ENCODE assay signal across 8 mouse cellular contexts in the genomic region with DNA sequence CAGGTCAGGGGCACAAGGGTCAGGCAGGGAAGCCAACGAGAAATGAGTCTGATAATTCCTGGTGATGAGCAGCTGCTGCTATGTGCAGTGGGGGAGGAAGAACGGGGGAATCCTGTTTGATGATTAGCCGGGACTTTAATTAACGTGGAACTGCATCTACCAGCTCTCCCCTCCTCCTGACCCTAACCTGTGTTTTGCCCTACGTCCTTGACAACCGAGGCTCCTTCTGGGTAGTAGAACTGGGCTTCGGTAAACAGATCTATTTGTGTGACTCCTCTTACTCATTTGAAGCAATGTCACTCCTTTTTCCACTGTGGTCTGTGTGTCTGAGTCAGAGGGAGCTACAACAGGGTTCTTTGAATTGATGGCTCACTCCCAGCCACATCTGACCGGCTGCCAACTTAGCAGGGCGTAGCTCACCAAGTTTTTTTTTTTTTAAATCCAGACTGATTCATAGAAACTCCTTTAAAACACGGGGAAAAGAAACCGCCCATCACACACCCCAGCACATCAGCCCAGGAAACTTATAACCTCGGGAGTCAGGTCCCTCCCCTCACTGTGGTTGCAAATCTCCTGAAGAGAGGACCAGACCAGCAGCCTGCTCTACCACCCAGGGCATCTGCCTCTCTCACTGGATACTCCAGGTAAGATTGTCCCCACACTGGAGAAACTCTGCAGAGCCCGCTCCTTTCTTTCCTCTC. TPM values are rescaled to one million over a fixed set of nuclear protein-coding genes. Genes with fewer than 3 reads are reported as not detected.
DNase-seq lines count a peak whose midpoint lies in the region; ATAC-seq and TF ChIP-seq lines count a peak whose summit lies in the region.

Gene Emp1 (plus strand): TSS at position 87 of the 701 bp plus-strand sequence.

- H3K9me3 ChIP-seq in midbrain, embryonic 14.5 days (ENCODE audit: control insufficient read depth, low read length), result no peaks in the 10 kb centered on the region
- H3K9me3 ChIP-seq in stomach, embryonic 15.5 days, result no peaks in the 10 kb centered on the region

- no peak within 1 kb of the TSS for H3K9ac ChIP-seq in midbrain, embryonic 14.5 days (replicated peaks; ENCODE audit: low read length)
- peak within 1 kb of the TSS; percentile 26; the same call in 1 of the 2 replicates for H3K9ac ChIP-seq in stomach, embryonic 15.5 days

- no peaks in the 10 kb centered on the region for H3K4me1 ChIP-seq in bone marrow, adult 2 months (ENCODE audit: control insufficient read depth, insufficient read depth, low read length)
- no peaks in the 10 kb centered on the region; the same call in 1 of the 2 replicates for H3K4me1 ChIP-seq in midbrain, embryonic 14.5 days (ENCODE audit: control insufficient read depth, insufficient read depth, low read length)
- H3K4me1 ChIP-seq in stomach, embryonic 15.5 days, result peaks cover 16% of the 10 kb centered on the region; the same call in 1 of the 2 replicates

- H3K4me3 ChIP-seq in bone marrow, adult 2 months (replicated peaks; ENCODE audit: control insufficient read depth, low read depth, low read length), result peak within 1 kb of the TSS; percentile 17
- H3K4me3 ChIP-seq in midbrain, embryonic 14.5 days (replicated peaks; ENCODE audit: low read depth, low read length), result no peak within 1 kb of the TSS
- H3K4me3 ChIP-seq in stomach, embryonic 15.5 days (replicated peaks), result peak within 1 kb of the TSS; percentile 44

- no peak for ATAC-seq in midbrain, embryonic 14.5 days (ENCODE audit: low FRiP score, low TSS enrichment)
- ATAC-seq in stomach, embryonic 15.5 days (ENCODE audit: insufficient read depth, low FRiP score, low read depth), result peak; percentile 45; the same call in 1 of the 2 replicates

- TF ChIP-seq POLR2A in bone marrow, adult 2 months (IDR thresholded peaks at IDR 0.05; ENCODE audit: borderline replicate concordance, control insufficient read depth, low read depth, low read length), result no peak

- no peaks in the 10 kb centered on the region for H3K27me3 ChIP-seq in midbrain, embryonic 14.5 days (ENCODE audit: control insufficient read depth, insufficient read depth, low read length)
- H3K27me3 ChIP-seq in stomach, embryonic 15.5 days (replicated peaks), result no peaks in the 10 kb centered on the region

- no peaks in the 10 kb centered on the region for H3K36me3 ChIP-seq in midbrain, embryonic 14.5 days (ENCODE audit: control insufficient read depth, insufficient read depth, low read length)
- no peaks in the 10 kb centered on the region for H3K36me3 ChIP-seq in stomach, embryonic 15.5 days

- intact Hi-C loops in left cerebral cortex, postnatal 4 days (cut with DNase I), result no loop called here

- 28% methylated on average over 13 of the region's 13 CpGs for WGBS in bone marrow, adult 2 months
- 37% methylated on average over 13 of the region's 13 CpGs for WGBS in midbrain, embryonic 14.5 days
- 17% methylated on average over 13 of the region's 13 CpGs for WGBS in stomach, embryonic 15.5 days

- no peak for TF ChIP-seq CTCF in bone marrow, adult 2 months (IDR thresholded peaks at IDR 0.05; ENCODE audit: control insufficient read depth, insufficient read depth, low read length)

- no peak within 1 kb of the TSS for H3K27ac ChIP-seq in bone marrow, adult 2 months (ENCODE audit: control insufficient read depth, insufficient read depth, low read depth, low read length, poor library complexity)
- H3K27ac ChIP-seq in midbrain, embryonic 14.5 days (replicated peaks; ENCODE audit: low read depth, low read length), result no peak within 1 kb of the TSS
- peak within 1 kb of the TSS; percentile 88 for H3K27ac ChIP-seq in stomach, embryonic 15.5 days

- no peak within 1 kb of the TSS for H3K4me2 ChIP-seq in midbrain, embryonic 14.5 days (ENCODE audit: low read length)
- peak within 1 kb of the TSS; percentile 43 for H3K4me2 ChIP-seq in stomach, embryonic 15.5 days

- DNase-seq in cerebellum, postnatal 10 days, result peak; percentile 58 to 76
- DNase-seq in cerebellum, adult 8-10 months, result no peak
- peak; percentile 76 to 90 for DNase-seq in gastrocnemius, postnatal 4 days (ENCODE audit: low spot score in 2 of 2)
- peak; percentile 81 for DNase-seq in induced T-regulatory cell, adult 2 months (ENCODE audit: low read depth)
- peak; percentile 70 for DNase-seq in left cerebral cortex, postnatal 4 days
- DNase-seq in midbrain, embryonic 14.5 days, result peak; percentile 52

RNA-seq across cellular contexts. Expression of gene Emp1, which starts in this region (rescaled TPM):
- polyA plus RNA-seq in bone marrow, adult 2 months (2011; ENCODE audit: insufficient read depth, insufficient read length, low replicate concordance, missing spikeins), result 4.6 and 23.0 TPM in 2 replicates
- 100 to 1,000 TPM; 241 to 251 TPM for total RNA-seq in gastrocnemius, postnatal 4 days (2021)
- total RNA-seq in left cerebral cortex, postnatal 4 days (2021), result 1 to 10 TPM; 6.0 to 7.1 TPM
- polyA plus RNA-seq in midbrain, embryonic 14.5 days (2014; fragmentation: Nextera tagmentation; extraction: Ambion mirVana), result 1.4 and 3.6 TPM in 2 replicates
- 77.5 and 112 TPM in 2 replicates for polyA plus RNA-seq in stomach, embryonic 15.5 days (2015; fragmentation: Nextera tagmentation; extraction: Ambion mirVana)

Comparison
In these comparisons a context has a peak if more than half of its experiments do, and no peak if none do; other contexts are left out.
1. RNA of gene Emp1 (total RNA-seq): 241 to 251 TPM in gastrocnemius, postnatal 4 days; 6.0 to 7.1 TPM in left cerebral cortex, postnatal 4 days; every median in the first group is over 10 times any median in the second.